Mouse (Mus musculus): ENCODE measurements around the gene Olfr506. TPM values are rescaled to one million over a fixed set of nuclear protein-coding genes. Genes with fewer than 3 reads are reported as not detected.

Gene Olfr506
- polyA plus RNA-seq (2014; fragmentation: Illumina TruSeq; extraction: RNeasy Lipid Tissue Mini Kit (QIAGEN cat#74804); ENCODE audit: low read depth, low replicate concordance): not detected

GRCm38 (mm10) chr7:108610487-108610886, at the start of gene Olfr506:
Gene Olfr506, plus strand, starts transcription at chr7:108610787.

DNA sequence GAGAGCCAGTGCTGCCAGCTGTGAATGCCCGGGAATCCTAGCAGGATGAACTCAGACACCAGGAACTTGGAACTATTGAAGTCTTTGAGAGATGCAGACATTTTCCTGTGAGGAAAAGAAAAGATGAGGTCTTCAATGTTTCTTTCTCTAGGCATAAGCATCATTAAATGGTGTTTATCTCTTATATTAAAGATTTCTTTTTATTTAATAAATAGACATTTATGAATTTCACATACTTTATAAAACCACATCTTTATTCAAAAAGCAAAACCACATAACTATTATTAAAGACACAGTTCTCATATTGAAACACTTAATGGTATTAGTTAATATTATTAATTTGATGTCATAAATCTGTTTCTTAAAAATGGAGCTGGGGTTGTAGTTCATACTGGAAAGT, 44.9 kb upstream of the Olfr506 start, which contains the start of gene Olfr504:
TSS of gene Olfr504 (minus strand) at position 101 of the 400 bp plus-strand sequence.

GRCm38 (mm10) chr7:108621514-108621913, 10.9 kb downstream of the Olfr506 start, which contains the start of gene Olfr507:
Gene Olfr507, plus strand, starts transcription at chr7:108621814.

DNA sequence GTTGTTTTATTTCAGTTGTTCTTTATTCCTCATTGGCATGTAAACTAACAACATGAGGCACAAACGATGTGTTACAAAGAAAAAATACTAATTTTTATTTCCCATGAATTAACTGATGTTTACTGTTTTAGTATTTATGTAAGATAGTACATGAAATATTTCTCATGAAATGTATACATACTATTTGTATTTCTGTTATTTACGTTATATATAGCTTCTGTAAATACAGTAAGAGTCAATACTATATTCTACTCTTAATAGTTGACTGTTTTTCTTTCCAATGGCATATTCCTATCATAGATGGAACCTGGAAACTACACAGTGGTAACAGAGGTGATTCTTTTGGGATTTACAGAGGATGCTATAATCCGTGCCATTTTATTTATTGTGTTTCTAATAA, 19.1 kb downstream of the Olfr506 start, which contains the start of gene Olfr508:
TSS of gene Olfr508 (plus strand) at position 301 of the 400 bp plus-strand sequence.

GRCm38 (mm10) chr7:108651806-108652205, 41.2 kb downstream of the Olfr506 start, which contains the start of gene Olfr509:
Gene Olfr509, minus strand, starts transcription at chr7:108651906.

Other genes starting within 250 kb of the Olfr506 start
- gene Olfr494, start 245.5 kb upstream of the Olfr506 start, polyA plus RNA-seq (2014; fragmentation: Illumina TruSeq; extraction: RNeasy Lipid Tissue Mini Kit (QIAGEN cat#74804); ENCODE audit: low read depth, low replicate concordance): not detected
- gene Olfr495, start 217.6 kb upstream of the Olfr506 start, polyA plus RNA-seq (2014; fragmentation: Illumina TruSeq; extraction: RNeasy Lipid Tissue Mini Kit (QIAGEN cat#74804); ENCODE audit: low read depth, low replicate concordance): not detected
- gene Olfr497, start 190.4 kb upstream of the Olfr506 start, polyA plus RNA-seq (2014; fragmentation: Illumina TruSeq; extraction: RNeasy Lipid Tissue Mini Kit (QIAGEN cat#74804); ENCODE audit: low read depth, low replicate concordance): not detected
- not detected for gene Olfr498, start 145.5 kb upstream of the Olfr506 start, polyA plus RNA-seq (2014; fragmentation: Illumina TruSeq; extraction: RNeasy Lipid Tissue Mini Kit (QIAGEN cat#74804); ENCODE audit: low read depth, low replicate concordance)
- gene Olfr502, start 85.7 kb upstream of the Olfr506 start, polyA plus RNA-seq (2014; fragmentation: Illumina TruSeq; extraction: RNeasy Lipid Tissue Mini Kit (QIAGEN cat#74804); ENCODE audit: low read depth, low replicate concordance): not detected
- gene Olfr503, start 66.3 kb upstream of the Olfr506 start, polyA plus RNA-seq (2014; fragmentation: Illumina TruSeq; extraction: RNeasy Lipid Tissue Mini Kit (QIAGEN cat#74804); ENCODE audit: low read depth, low replicate concordance): not detected
- gene Olfr504, start 45.0 kb upstream of the Olfr506 start, polyA plus RNA-seq (2014; fragmentation: Illumina TruSeq; extraction: RNeasy Lipid Tissue Mini Kit (QIAGEN cat#74804); ENCODE audit: low read depth, low replicate concordance): not detected
- gene Olfr507, start 11.0 kb downstream of the Olfr506 start, polyA plus RNA-seq (2014; fragmentation: Illumina TruSeq; extraction: RNeasy Lipid Tissue Mini Kit (QIAGEN cat#74804); ENCODE audit: low read depth, low replicate concordance): not detected
- gene Olfr508, start 19.2 kb downstream of the Olfr506 start, polyA plus RNA-seq (2014; fragmentation: Illumina TruSeq; extraction: RNeasy Lipid Tissue Mini Kit (QIAGEN cat#74804); ENCODE audit: low read depth, low replicate concordance): not detected
- not detected for gene Olfr509, start 41.1 kb downstream of the Olfr506 start, polyA plus RNA-seq (2014; fragmentation: Illumina TruSeq; extraction: RNeasy Lipid Tissue Mini Kit (QIAGEN cat#74804); ENCODE audit: low read depth, low replicate concordance)
- not detected for gene Olfr510, start 55.6 kb downstream of the Olfr506 start, polyA plus RNA-seq (2014; fragmentation: Illumina TruSeq; extraction: RNeasy Lipid Tissue Mini Kit (QIAGEN cat#74804); ENCODE audit: low read depth, low replicate concordance)
- not detected for gene Olfr512, start 102.5 kb downstream of the Olfr506 start, polyA plus RNA-seq (2014; fragmentation: Illumina TruSeq; extraction: RNeasy Lipid Tissue Mini Kit (QIAGEN cat#74804); ENCODE audit: low read depth, low replicate concordance)
- not detected for gene Olfr513, start 140.2 kb downstream of the Olfr506 start, polyA plus RNA-seq (2014; fragmentation: Illumina TruSeq; extraction: RNeasy Lipid Tissue Mini Kit (QIAGEN cat#74804); ENCODE audit: low read depth, low replicate concordance)
- gene Olfr514, start 215.2 kb downstream of the Olfr506 start, polyA plus RNA-seq (2014; fragmentation: Illumina TruSeq; extraction: RNeasy Lipid Tissue Mini Kit (QIAGEN cat#74804); ENCODE audit: low read depth, low replicate concordance): not detected
- gene Olfr516, start 239.7 kb downstream of the Olfr506 start, polyA plus RNA-seq (2014; fragmentation: Illumina TruSeq; extraction: RNeasy Lipid Tissue Mini Kit (QIAGEN cat#74804); ENCODE audit: low read depth, low replicate concordance): not detected

Data from sigmoid colon, adult 10 weeks (tissue).